Mouse (Mus musculus): ENCODE measurements around the gene Usp15.
A peak's percentile ranks its signal among the peaks of the same experiment; 100 is the strongest.

GRCm38 (mm10) chr10:123196835-123197559 lies at the start of gene Usp15:
- TF ChIP-seq CTCF (IDR thresholded peaks at IDR 0.05; ENCODE audit: borderline replicate concordance, control insufficient read depth, extremely low read depth, insufficient read depth, low read length, poor library complexity) (no peak), POLR2A (IDR thresholded peaks at IDR 0.05; ENCODE audit: control insufficient read depth, extremely low read depth, insufficient read depth, low read length, poor library complexity) (peak; percentile 84)
